Mouse (Mus musculus): ENCODE data around the gene Prkar1a.

Prkar1a gene

GRCm38 (mm10) chr11:109673741-109674140, 24.5 kb downstream of the Prkar1a start:
- DNase-seq = no peak

DNA sequence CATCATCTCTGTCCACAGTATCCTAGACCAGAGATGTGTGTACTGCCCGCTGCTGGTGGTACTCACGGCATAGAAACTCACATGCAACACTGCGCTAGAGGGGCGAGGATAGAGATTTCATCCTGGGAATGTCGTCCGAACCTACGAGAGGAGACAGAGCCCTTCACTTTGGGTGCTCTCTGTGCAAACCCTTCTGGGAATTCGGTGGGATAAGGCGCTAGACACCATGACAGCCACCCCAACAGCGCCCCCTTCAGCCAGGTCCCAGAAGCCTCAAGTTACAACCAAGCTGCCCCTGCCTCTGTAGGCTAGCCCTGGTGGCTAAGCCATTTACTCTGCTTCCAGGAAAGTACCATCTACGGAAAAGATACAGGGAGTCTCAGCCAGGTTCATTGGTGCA, 25.3 kb downstream of the Prkar1a start:
- no peak for DNase-seq

GRCm38 (mm10) chr11:109675208-109675607, 26.0 kb downstream of the Prkar1a start:
- DNase-seq = no peak

GRCm38 (mm10) chr11:109675771-109676170, 26.6 kb downstream of the Prkar1a start:
- DNase-seq = no peak

- DNase-seq = no peak
Observed at GRCm38 (mm10) chr11:109676621-109677373, 27.6 kb downstream of the Prkar1a start.

GRCm38 (mm10) chr11:109678291-109678690, 29.1 kb downstream of the Prkar1a start:
- DNase-seq = no peak

DNA sequence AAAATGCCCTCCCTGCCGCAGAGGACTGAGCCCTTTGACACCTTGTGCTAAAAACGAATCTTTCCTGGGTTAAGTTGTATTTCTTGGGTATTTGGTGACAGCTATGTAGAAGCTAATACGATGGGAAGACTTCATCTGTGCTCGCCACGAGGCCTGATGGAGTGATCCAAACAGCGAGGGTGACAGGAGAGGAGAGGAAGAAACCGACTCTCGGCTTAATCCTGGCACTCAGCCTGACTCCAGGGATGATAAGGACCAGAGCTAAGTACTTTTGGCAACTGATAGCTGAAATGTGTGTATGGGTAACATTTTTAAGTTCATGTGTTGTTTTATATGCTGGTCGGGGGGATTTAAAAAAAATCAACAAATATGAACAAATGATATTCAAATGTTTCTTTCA, 31.7 kb downstream of the Prkar1a start:
- DNase-seq = no peak

- DNase-seq = no peak
Observed at GRCm38 (mm10) chr11:109681556-109681955, 32.4 kb downstream of the Prkar1a start.

DNA sequence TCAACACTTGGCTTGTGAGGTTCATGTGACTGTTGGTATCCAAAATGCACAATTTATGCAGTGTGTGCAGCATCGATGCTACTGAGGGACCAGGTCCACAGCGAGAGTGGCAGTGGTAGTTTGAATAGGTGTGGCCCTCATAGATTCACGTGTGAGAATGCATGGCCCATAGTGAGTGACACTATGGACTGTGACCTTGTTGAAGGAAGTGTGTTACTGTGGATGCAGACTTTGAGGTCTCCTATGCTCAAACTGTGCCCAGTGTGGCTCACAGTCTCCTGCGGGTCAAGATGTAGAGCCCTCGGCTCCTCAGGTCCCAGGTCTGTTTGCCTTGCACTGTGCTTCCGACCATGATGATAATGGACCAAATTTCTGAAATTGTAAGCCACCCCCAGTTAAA, 33.0 kb downstream of the Prkar1a start:
- no peak for DNase-seq

DNA sequence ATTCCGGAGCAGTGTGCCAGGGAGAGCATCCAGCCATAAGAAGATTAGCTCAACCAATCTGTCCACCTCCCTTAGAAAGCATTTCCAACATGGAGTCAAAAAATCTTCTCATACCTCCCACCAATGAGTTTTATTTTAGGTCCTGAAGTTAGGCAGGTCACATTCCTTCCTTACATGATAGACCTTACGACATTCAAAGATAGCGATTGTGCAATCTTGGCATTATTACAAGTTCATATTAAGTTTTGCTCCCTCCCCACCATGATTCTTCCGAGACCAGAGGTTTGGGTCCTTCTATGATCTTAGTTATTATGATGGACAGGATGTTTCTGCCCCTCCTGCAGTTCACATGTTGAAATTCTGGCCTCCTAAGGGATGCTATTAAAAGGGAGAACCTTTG, 40.3 kb downstream of the Prkar1a start:
- DNase-seq = no peak

DNA sequence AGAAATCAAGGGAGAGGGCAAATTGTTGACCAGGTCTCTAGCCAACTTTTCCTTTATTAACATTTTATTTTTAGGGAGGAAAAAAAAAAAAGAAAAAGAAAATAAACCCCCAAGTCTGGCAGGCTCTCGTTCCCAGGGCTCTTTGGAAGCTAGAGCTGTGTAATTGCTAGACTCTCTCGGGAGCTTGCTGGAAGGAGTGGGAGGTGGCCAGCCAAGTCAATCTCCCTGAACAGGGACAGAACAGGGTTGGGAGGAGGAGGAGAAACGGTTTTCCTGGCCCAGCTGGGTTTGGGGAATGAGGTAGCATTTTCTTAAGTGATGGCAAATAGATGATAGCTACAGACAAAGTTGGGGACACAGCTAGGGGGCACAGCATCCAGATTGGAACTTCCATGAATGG, 43.5 kb downstream of the Prkar1a start:
- DNase-seq = no peak

DNA sequence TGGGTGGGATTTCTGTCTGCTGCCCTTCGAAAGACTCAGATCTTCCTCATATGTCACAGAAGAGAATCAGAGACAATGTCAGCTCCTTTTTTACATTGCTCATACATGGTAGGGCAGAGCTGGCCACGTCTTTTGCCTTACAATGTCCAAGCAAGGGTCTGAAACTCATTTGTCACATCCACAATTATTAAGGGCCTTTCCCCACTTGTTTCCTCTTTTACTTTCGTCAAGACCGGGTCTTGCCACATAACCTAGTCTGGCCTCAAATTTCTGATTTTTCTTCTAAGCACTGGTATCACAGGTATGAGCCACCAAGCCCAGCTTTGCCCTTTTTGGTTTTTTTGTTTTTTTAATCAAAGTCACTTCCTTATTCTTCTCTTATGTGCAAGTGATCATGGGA, 47.3 kb downstream of the Prkar1a start:
- DNase-seq = no peak

- DNase-seq = no peak
Observed at GRCm38 (mm10) chr11:109697089-109697643, 48.0 kb downstream of the Prkar1a start.

DNA sequence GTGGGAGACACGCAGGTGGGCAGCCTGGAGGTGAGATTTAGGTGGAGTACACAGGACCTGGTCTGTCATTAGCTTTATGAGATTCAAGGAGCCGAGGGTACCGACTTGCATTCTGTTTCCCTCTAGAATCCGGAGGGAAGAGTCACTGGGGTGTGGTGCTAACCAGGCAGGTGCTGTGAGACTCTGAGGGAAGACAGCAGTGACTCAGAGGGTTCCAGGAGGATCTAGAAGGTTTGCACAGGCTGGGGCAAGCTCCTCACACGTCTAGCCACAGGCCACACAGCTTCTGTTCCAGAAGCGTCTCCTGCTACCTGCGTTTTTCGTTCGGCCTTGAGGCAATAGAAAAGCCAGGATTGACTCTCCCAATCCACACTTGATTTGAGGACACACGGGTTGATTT, 49.5 kb downstream of the Prkar1a start:
- no peak for DNase-seq

- DNase-seq = no peak
Observed at GRCm38 (mm10) chr11:109699784-109700183, 50.6 kb downstream of the Prkar1a start.

- DNase-seq = no peak
Observed at GRCm38 (mm10) chr11:109700761-109701160, 51.6 kb downstream of the Prkar1a start.

DNA sequence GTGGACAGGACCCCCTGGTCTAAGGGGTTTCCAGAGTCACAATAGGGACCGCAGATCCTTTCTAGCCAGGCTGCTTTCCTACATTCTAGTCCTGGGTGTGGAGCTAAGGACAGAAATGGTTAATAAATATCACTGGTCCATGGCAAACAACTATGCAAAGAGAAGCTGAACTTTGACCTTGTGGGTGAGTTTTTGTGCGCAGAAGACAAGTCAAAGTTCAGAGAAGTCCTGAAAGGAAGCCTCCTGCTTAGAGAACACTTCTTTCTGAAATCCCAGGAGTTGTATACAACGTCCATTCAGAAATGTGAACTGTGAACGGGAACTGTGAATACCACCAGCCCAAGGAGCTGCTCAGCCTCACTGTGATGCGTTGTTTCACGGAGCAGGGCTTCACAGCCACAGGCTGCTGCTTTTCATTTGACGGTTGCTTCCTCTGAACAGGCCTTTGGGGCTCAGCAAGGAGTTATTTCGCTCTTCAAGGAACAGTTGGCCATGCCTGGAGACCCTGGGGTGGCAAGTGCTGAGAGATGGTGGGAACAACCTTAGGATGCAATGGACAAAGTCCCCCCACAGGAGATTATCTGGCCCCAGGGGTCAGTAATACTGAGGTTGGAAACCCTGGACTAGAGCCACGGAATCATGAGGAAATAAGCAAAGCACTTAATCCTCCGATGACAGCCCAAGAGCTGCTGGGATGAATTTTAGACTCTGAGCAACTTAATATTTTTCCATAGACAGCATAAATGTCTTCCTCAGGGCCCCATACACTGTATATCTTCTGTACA, 53.0 kb downstream of the Prkar1a start:
- DNase-seq = no peak

DNA sequence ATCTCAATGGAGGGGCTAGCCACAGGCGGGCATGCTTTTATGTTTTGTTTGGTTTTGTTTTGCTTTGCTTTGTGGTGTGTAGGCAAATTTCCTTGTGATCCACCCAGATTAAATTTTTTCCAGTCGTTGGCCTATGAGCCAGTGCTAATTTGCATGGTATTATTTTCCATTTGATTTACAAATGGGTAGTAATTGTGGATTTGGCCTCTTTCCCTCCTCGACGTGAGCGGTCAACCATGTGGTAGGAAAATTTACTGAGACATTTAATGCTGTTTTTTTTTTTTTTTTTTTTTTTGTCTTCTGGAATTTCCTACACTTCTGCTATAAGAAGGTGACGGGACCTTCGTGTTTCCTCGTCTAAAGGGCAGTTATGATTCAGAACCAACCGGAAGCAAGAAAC, 54.6 kb downstream of the Prkar1a start:
- DNase-seq = no peak

DNA sequence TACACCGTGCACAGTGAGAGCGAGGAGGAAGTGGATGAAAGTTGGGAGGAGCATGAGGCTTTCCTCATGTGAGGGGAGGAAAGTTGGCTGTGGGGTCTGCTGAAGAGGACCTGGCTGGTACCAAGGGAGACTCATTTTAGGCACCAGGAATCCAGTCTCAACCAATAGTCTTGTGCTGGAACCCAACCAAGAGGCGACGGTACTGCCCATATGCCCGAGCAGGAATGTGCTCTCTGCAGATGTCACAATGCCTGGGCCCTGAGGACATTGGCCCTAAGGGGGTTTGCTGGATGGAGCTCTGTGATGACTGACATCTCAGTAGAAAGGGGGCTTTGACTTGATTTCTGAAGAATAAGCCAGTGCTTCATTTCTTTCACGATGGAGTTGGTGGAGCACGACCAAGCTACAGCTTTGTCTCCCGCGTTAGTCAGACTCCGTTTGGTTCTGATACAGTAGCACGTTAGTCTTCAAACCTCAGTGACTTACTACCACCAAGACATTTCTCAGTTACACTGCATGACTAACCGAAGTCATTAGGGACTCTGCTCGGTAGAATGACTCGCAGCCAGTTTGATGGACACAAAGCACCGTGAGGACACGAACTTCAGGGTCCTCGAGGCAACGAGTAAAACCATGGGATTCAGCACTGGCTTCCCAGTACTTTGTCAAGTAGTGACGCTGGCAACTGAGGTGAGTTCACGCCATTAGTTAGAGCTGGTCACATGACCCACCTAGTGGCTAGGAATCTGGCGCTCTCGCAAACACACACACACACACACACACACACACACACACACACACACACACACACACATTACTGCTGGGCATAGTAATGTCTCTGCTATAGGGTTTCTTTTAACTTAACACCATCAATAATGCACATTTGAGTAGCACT, 55.4 kb downstream of the Prkar1a start:
- DNase-seq = no peak

DNA sequence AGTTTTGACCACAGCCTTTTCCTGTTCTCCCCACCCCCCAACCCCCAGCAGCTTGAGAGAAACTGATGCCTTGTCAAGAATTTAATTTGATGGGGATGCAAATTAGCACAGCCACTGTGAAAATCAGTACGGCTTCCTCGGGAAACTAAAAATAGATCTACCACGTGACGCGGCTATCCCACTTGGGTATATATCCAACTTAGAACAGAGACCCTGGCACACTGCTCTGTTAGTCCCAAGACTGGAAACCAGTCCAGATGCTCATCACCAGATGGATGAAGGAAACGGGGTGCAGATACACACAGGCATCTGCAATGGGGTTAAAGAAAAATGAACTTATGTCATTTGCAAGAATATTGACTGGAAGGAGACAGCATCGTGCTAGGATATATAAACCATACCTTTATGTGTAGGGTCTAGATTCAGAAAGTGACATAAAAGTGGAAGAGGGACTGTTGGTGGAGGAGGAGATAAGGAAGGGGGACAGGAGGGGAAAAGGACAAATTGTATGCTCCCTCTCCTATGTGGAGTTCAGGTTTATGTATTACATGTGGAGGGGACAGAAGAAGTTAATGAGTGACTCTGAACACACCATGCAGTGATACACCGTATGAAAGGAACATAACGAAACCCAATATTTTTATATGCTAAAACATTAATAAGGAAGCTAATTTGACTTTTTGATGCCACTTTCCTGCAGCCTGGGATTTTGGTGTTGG, 56.3 kb downstream of the Prkar1a start:
- DNase-seq = no peak

DNA sequence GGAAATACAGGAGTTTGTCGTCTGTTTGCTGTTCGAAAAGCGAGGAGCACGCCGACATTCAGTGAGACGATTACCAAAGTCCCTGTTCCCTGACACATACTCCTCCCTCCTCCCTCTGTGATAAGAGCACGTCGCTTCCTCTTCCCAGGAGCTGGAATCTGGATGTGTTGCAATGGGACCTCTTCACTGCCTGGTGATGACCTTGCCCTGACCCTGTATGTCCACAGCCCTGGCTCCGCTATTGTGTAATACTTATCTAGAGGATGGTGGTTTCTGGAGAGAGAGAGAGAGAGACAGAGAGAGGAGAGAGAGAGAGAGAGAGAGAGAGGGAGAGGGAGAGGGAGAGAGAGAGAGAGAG, 56.8 kb downstream of the Prkar1a start:
- no peak for DNase-seq

DNA sequence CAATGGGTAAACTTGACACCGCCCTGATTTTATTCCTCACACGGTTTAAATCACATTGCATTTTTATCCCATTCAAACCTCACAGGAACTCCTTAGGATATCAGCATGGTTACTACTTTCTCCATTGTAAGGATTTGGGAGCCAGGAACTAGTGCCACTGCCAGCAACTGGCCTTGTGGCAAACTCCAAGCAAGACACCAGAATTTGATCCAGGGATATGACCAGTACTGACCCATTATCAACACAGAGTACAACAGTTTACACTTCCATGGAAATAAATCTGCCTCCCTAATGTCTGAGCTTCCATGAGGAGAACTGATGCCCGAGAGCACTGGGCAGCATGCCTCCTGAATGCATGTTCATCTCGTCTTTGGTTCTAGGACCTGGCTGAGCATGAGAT, 57.4 kb downstream of the Prkar1a start:
- no peak for DNase-seq
